In genomic region chrX:56454671-56455371, GRCm38 (mm10) we compare ENCODE assay signal across 8 mouse cellular contexts. TPM values are rescaled to one million over a fixed set of nuclear protein-coding genes. Genes with fewer than 3 reads are reported as not detected.
DNase-seq lines count a peak whose midpoint lies in the region; ATAC-seq and TF ChIP-seq lines count a peak whose summit lies in the region.

Ints6l (plus strand) TSS chrX:56454857.

- no peaks in the 10 kb centered on the region for H3K79me2 ChIP-seq in C2C12 (ENCODE audit: control insufficient read depth, insufficient read depth)

- no peaks in the 10 kb centered on the region for H3K79me3 ChIP-seq in C2C12 (ENCODE audit: low read depth)

- H3K9ac ChIP-seq in heart, embryonic 12.5 days = peak within 1 kb of the TSS; percentile 89
- peak within 1 kb of the TSS; percentile 77 for H3K9ac ChIP-seq in kidney, postnatal 0 days (ENCODE audit: low read depth, low read length)
- H3K9ac ChIP-seq in liver, embryonic 11.5 days (ENCODE audit: low read depth, low read length) = peak within 1 kb of the TSS; percentile 86
- peak within 1 kb of the TSS; percentile 58 for H3K9ac ChIP-seq in stomach, embryonic 14.5 days (replicated peaks; ENCODE audit: low read depth, low read length)

- H3K36me3 ChIP-seq in C2C12 (ENCODE audit: control insufficient read depth, insufficient read depth) = no peaks in the 10 kb centered on the region
- peaks cover 14% of the 10 kb centered on the region for H3K36me3 ChIP-seq in erythroblast, embryonic 14.5 days (ENCODE audit: control insufficient read depth)
- H3K36me3 ChIP-seq in heart, embryonic 12.5 days = no peaks in the 10 kb centered on the region
- no peaks in the 10 kb centered on the region for H3K36me3 ChIP-seq in kidney, postnatal 0 days (ENCODE audit: insufficient read depth, low read length)
- no peaks in the 10 kb centered on the region for H3K36me3 ChIP-seq in liver, embryonic 11.5 days (ENCODE audit: control insufficient read depth, insufficient read depth, low read length)
- H3K36me3 ChIP-seq in stomach, embryonic 14.5 days (ENCODE audit: control insufficient read depth, insufficient read depth, low read length) = no peaks in the 10 kb centered on the region

- H3K4me3 ChIP-seq in C2C12 (ENCODE audit: insufficient read depth, poor library complexity, severe bottlenecking) = peak within 1 kb of the TSS; percentile 37
- peak within 1 kb of the TSS; percentile 97 for H3K4me3 ChIP-seq in erythroblast, embryonic 14.5 days (replicated peaks)
- peak within 1 kb of the TSS; percentile 75 for H3K4me3 ChIP-seq in heart, embryonic 12.5 days
- peak within 1 kb of the TSS; percentile 56 for H3K4me3 ChIP-seq in kidney, postnatal 0 days (replicated peaks; ENCODE audit: low read depth, low read length)
- peak within 1 kb of the TSS; percentile 68 for H3K4me3 ChIP-seq in liver, embryonic 11.5 days (ENCODE audit: low read depth, low read length)
- H3K4me3 ChIP-seq in stomach, embryonic 14.5 days (ENCODE audit: low read depth, low read length) = peak within 1 kb of the TSS; percentile 47

- no peaks in the 10 kb centered on the region for H3K27me3 ChIP-seq in C2C12 (ENCODE audit: control insufficient read depth, insufficient read depth, insufficient read length)
- H3K27me3 ChIP-seq in erythroblast, embryonic 14.5 days (ENCODE audit: control insufficient read depth) = no peaks in the 10 kb centered on the region
- H3K27me3 ChIP-seq in heart, embryonic 12.5 days (replicated peaks) = no peaks in the 10 kb centered on the region
- no peaks in the 10 kb centered on the region for H3K27me3 ChIP-seq in kidney, postnatal 0 days (ENCODE audit: insufficient read depth, low read length)
- H3K27me3 ChIP-seq in liver, embryonic 11.5 days (replicated peaks; ENCODE audit: control insufficient read depth, insufficient read depth, low read length) = no peaks in the 10 kb centered on the region
- H3K27me3 ChIP-seq in stomach, embryonic 14.5 days (ENCODE audit: control insufficient read depth, insufficient read depth, low read length) = no peaks in the 10 kb centered on the region

- peaks cover 3% of the 10 kb centered on the region; the same call in 1 of the 2 replicates for H3K9me3 ChIP-seq in erythroblast, embryonic 14.5 days (ENCODE audit: control insufficient read depth, low read length)
- no peaks in the 10 kb centered on the region for H3K9me3 ChIP-seq in heart, embryonic 12.5 days (replicated peaks)
- H3K9me3 ChIP-seq in kidney, postnatal 0 days (replicated peaks; ENCODE audit: low read length) = no peaks in the 10 kb centered on the region
- no peaks in the 10 kb centered on the region for H3K9me3 ChIP-seq in liver, embryonic 11.5 days (ENCODE audit: control insufficient read depth, low read length)
- no peaks in the 10 kb centered on the region for H3K9me3 ChIP-seq in stomach, embryonic 14.5 days (ENCODE audit: control insufficient read depth, low read depth, low read length)

- H3ac ChIP-seq in C2C12 (ENCODE audit: control insufficient read depth, insufficient read length, low read depth) = peak within 1 kb of the TSS; percentile 40

- peak within 1 kb of the TSS; percentile 78 for H3K4me2 ChIP-seq in heart, embryonic 12.5 days
- peak within 1 kb of the TSS; percentile 57 for H3K4me2 ChIP-seq in kidney, postnatal 0 days (ENCODE audit: low read length)
- H3K4me2 ChIP-seq in liver, embryonic 11.5 days = peak within 1 kb of the TSS; percentile 60
- peak within 1 kb of the TSS; percentile 47 for H3K4me2 ChIP-seq in stomach, embryonic 14.5 days (replicated peaks; ENCODE audit: low read depth, low read length)

- TF ChIP-seq CTCF in C2C12 (IDR thresholded peaks at IDR 0.05; ENCODE audit: control insufficient read depth, insufficient read depth, insufficient read length) = no peak
- TF ChIP-seq CTCF in brain, embryonic 14.5 days (IDR thresholded peaks at IDR 0.05; ENCODE audit: borderline replicate concordance, extremely low read depth, insufficient read depth, insufficient read length) = no peak
- TF ChIP-seq CTCF in kidney, postnatal 0 days (IDR thresholded peaks at IDR 0.05; ENCODE audit: low read depth) = no peak

- WGBS in heart, embryonic 12.5 days = 13% methylated on average over 19 of the region's 22 CpGs
- 23% methylated on average over 20 of the region's 22 CpGs for WGBS in kidney, postnatal 0 days
- 17% methylated on average over 17 of the region's 22 CpGs for WGBS in liver, embryonic 11.5 days
- 25% methylated on average over 22 of the region's 22 CpGs for WGBS in stomach, embryonic 14.5 days

- TF ChIP-seq POLR2A in brain, embryonic 14.5 days (IDR thresholded peaks at IDR 0.05; ENCODE audit: borderline replicate concordance, extremely low read depth, insufficient read depth, insufficient read length, poor library complexity, severe bottlenecking) = peak; percentile 63; the same call in 1 of the 2 replicates

- ATAC-seq in heart, embryonic 12.5 days (ENCODE audit: insufficient number of reproducible peaks, low FRiP score) = peak; percentile 90
- peak; percentile 81 for ATAC-seq in kidney, postnatal 0 days (replicated peaks; ENCODE audit: low FRiP score, low read depth)
- ATAC-seq in liver, embryonic 11.5 days (replicated peaks; ENCODE audit: low FRiP score) = peak; percentile 86
- ATAC-seq in stomach, embryonic 14.5 days (ENCODE audit: insufficient number of reproducible peaks, insufficient read depth, low FRiP score, low read depth) = peak; percentile 86

- peak within 1 kb of the TSS; percentile 96 for H3K27ac ChIP-seq in heart, embryonic 12.5 days (ENCODE audit: poor library complexity, severe bottlenecking)
- peak within 1 kb of the TSS; percentile 95 for H3K27ac ChIP-seq in kidney, postnatal 0 days
- peak within 1 kb of the TSS; percentile 92 for H3K27ac ChIP-seq in liver, embryonic 11.5 days (ENCODE audit: low read depth, low read length)
- peak within 1 kb of the TSS; percentile 92 for H3K27ac ChIP-seq in stomach, embryonic 14.5 days (ENCODE audit: low read length)

- peak; percentile 95 for DNase-seq in brain, embryonic 14.5 days (ENCODE audit: low read depth)
- peak; percentile 94 for DNase-seq in kidney, postnatal 0 days (ENCODE audit: low spot score)
- peak; percentile 58 for DNase-seq in liver, embryonic 11.5 days (ENCODE audit: low spot score)
- DNase-seq in naive thymus-derived CD4-positive, alpha-beta T cell, adult 2 months (ENCODE audit: low read depth) = peak; percentile 84

- peaks cover 35% of the 10 kb centered on the region for H3K4me1 ChIP-seq in erythroblast, embryonic 14.5 days (ENCODE audit: control insufficient read depth)
- no peaks in the 10 kb centered on the region for H3K4me1 ChIP-seq in heart, embryonic 12.5 days (replicated peaks)
- no peaks in the 10 kb centered on the region for H3K4me1 ChIP-seq in kidney, postnatal 0 days (replicated peaks; ENCODE audit: insufficient read depth, low read length)
- H3K4me1 ChIP-seq in liver, embryonic 11.5 days (replicated peaks; ENCODE audit: control insufficient read depth, insufficient read depth, low read length) = no peaks in the 10 kb centered on the region
- no peaks in the 10 kb centered on the region for H3K4me1 ChIP-seq in stomach, embryonic 14.5 days (ENCODE audit: control insufficient read depth, insufficient read depth, low read length)

TF ChIP-seq in C2C12, 6 proteins besides CTCF, POLR2A, EP300 and RAD21:
- TF ChIP-seq USF1 (IDR thresholded peaks at IDR 0.05; ENCODE audit: low read depth) (peak; percentile 91), MAX (IDR thresholded peaks at IDR 0.05) (peak; percentile 28), MYOG (IDR thresholded peaks at IDR 0.05; ENCODE audit: control insufficient read depth, extremely low read depth, insufficient read length) (no peak)

RNA-seq across cellular contexts. Expression of gene Ints6l, which starts in this region (rescaled TPM):
- 1.2 TPM for polyA plus RNA-seq in C2C12 (2012; fragmentation: generic; extraction: Trizol)
- 52.0 and 63.7 TPM in 2 replicates for polyA plus RNA-seq in brain, embryonic 14.5 days (2012; rRNA removed)
- polyA plus RNA-seq in erythroblast, embryonic 14.5 days (2012) = 2.0 and 2.1 TPM in 2 replicates
- polyA plus RNA-seq in heart, embryonic 12.5 days (2016; fragmentation: Nextera tagmentation; extraction: Ambion mirVana) = 18.1 and 20.1 TPM in 2 replicates
- 30.4 and 31.7 TPM in 2 replicates for polyA plus RNA-seq in kidney, postnatal 0 days (2015; fragmentation: Nextera tagmentation; extraction: Ambion mirVana)
- 41.8 and 44.8 TPM in 2 replicates for polyA plus RNA-seq in liver, embryonic 11.5 days (2014; fragmentation: Nextera tagmentation; extraction: Ambion mirVana)
- polyA plus RNA-seq in stomach, embryonic 14.5 days (2014; fragmentation: Nextera tagmentation; extraction: Ambion mirVana) = 28.0 and 30.7 TPM in 2 replicates

Comparison
In these comparisons a context has a peak if more than half of its experiments do, and no peak if none do; other contexts are left out.
1. Peak in every context shown above with its lines: DNase-seq, ATAC-seq, H3K4me3 ChIP-seq and H3K27ac ChIP-seq.
2. H3K4me3 ChIP-seq: peak in every context shown above with its lines; median percentile 97 in erythroblast, embryonic 14.5 days; 75 in heart, embryonic 12.5 days; 68 in liver, embryonic 11.5 days; 56 in kidney, postnatal 0 days; 47 in stomach, embryonic 14.5 days; 37 in C2C12.